Mouse (Mus musculus): Measurements from ENCODE around the gene H1foo. TPM values are rescaled to one million over a fixed set of nuclear protein-coding genes. Genes with fewer than 3 reads are reported as not detected.

Gene H1foo
- polyA plus RNA-seq, 1 experiment from 2014 or later = not detected

GRCm38 (mm10) chr6:115991881-115992620 lies 47.3 kb downstream of the H1foo start:
- H3K9ac ChIP-seq (ENCODE audit: low read length) = peak overlapping the region; percentile 80
- peaks cover 14% of the 10 kb centered on the region for H3K9me3 ChIP-seq (ENCODE audit: control insufficient read depth, low read length)
- peaks cover 25% of the 10 kb centered on the region for H3K27me3 ChIP-seq (ENCODE audit: control insufficient read depth, insufficient read depth, low read length)
- peak overlapping the region; percentile 76 for H3K4me2 ChIP-seq (ENCODE audit: low read length)
- 44% methylated on average over 10 of the region's 10 CpGs for WGBS
- peak overlapping the region; percentile 46 to 76 for H3K27ac ChIP-seq (replicated peaks in 1 of 2; ENCODE audit: control insufficient read depth in 1 of 2, insufficient read depth in 1 of 2, low read depth in 2 of 2, low read length in 2 of 2)
- no peak for ATAC-seq (ENCODE audit: insufficient number of reproducible peaks, insufficient read depth, low FRiP score, low read depth)
- H3K4me1 ChIP-seq (ENCODE audit: control insufficient read depth in 2 of 2, insufficient read depth in 2 of 2, low read length in 2 of 2) = peaks cover 11 to 19% of the 10 kb centered on the region in 2 experiments; a peak in 3 of 4 replicates
- peak overlapping the region; percentile 47 to 58 for H3K4me3 ChIP-seq (ENCODE audit: control insufficient read depth in 1 of 2, insufficient read depth in 1 of 2, low read depth in 1 of 2, low read length in 2 of 2)
- no peaks in the 10 kb centered on the region for H3K36me3 ChIP-seq (ENCODE audit: control insufficient read depth, insufficient read depth, low read length)

- Histone ChIP-seq H3K9ac (ENCODE audit: low read length) (peak overlapping the region; percentile 80), H3K36me3 (ENCODE audit: control insufficient read depth, insufficient read depth, low read length) (no peaks in the 10 kb centered on the region), H3K27ac (replicated peaks in 1 of 2; ENCODE audit: control insufficient read depth in 1 of 2, insufficient read depth in 1 of 2, low read depth in 2 of 2, low read length in 2 of 2) (peak overlapping the region; percentile 10 to 76), H3K27me3 (ENCODE audit: control insufficient read depth, insufficient read depth, low read length) (peaks cover 25% of the 10 kb centered on the region), H3K4me1 (ENCODE audit: control insufficient read depth in 2 of 2, insufficient read depth in 2 of 2, low read length in 2 of 2) (peaks cover 11 to 22% of the 10 kb centered on the region in 2 experiments; a peak in 3 of 4 replicates), H3K4me3 (ENCODE audit: control insufficient read depth in 1 of 2, insufficient read depth in 1 of 2, low read depth in 1 of 2, low read length in 2 of 2) (peak overlapping the region; percentile 47 to 58), H3K4me2 (ENCODE audit: low read length) (peak overlapping the region; percentile 76), H3K9me3 (ENCODE audit: control insufficient read depth, low read length) (peaks cover 14% of the 10 kb centered on the region)
- 50% methylated on average over 6 of the region's 6 CpGs for WGBS
- no peak for ATAC-seq (ENCODE audit: insufficient number of reproducible peaks, insufficient read depth, low FRiP score, low read depth)
These were observed 48.2 kb downstream of the H1foo start for GRCm38 (mm10) chr6:115992981-115993380.

GRCm38 (mm10) chr6:115993463-115994145 lies 48.9 kb downstream of the H1foo start:
- peaks cover 25% of the 10 kb centered on the region for H3K27me3 ChIP-seq (ENCODE audit: control insufficient read depth, insufficient read depth, low read length)
- no peak for ATAC-seq (ENCODE audit: insufficient number of reproducible peaks, insufficient read depth, low FRiP score, low read depth)
- no peaks in the 10 kb centered on the region for H3K36me3 ChIP-seq (ENCODE audit: control insufficient read depth, insufficient read depth, low read length)
- peak overlapping the region; percentile 47 to 58 for H3K4me3 ChIP-seq (ENCODE audit: control insufficient read depth in 1 of 2, insufficient read depth in 1 of 2, low read depth in 1 of 2, low read length in 2 of 2)
- 2% methylated on average over 86 of the region's 86 CpGs for WGBS
- peak overlapping the region; percentile 31 to 76 for H3K27ac ChIP-seq (replicated peaks in 1 of 2; ENCODE audit: control insufficient read depth in 1 of 2, insufficient read depth in 1 of 2, low read depth in 2 of 2, low read length in 2 of 2)
- peak overlapping the region; percentile 76 for H3K4me2 ChIP-seq (ENCODE audit: low read length)
- peaks cover 14% of the 10 kb centered on the region for H3K9me3 ChIP-seq (ENCODE audit: control insufficient read depth, low read length)
- H3K4me1 ChIP-seq (ENCODE audit: control insufficient read depth in 2 of 2, insufficient read depth in 2 of 2, low read length in 2 of 2) = peaks cover 16 to 28% of the 10 kb centered on the region in 2 experiments; a peak in 3 of 4 replicates
- H3K9ac ChIP-seq (ENCODE audit: low read length) = peak overlapping the region; percentile 80

- peaks cover 14% of the 10 kb centered on the region for H3K9me3 ChIP-seq (ENCODE audit: control insufficient read depth, low read length)
- H3K4me3 ChIP-seq (ENCODE audit: control insufficient read depth in 1 of 2, insufficient read depth in 1 of 2, low read depth in 1 of 2, low read length in 2 of 2) = peak overlapping the region; percentile 47 to 58
- peaks cover 17 to 35% of the 10 kb centered on the region in 2 experiments; a peak in 3 of 4 replicates for H3K4me1 ChIP-seq (ENCODE audit: control insufficient read depth in 2 of 2, insufficient read depth in 2 of 2, low read length in 2 of 2)
- H3K9ac ChIP-seq (ENCODE audit: low read length) = peak overlapping the region; percentile 80
- peaks cover 21% of the 10 kb centered on the region for H3K27me3 ChIP-seq (ENCODE audit: control insufficient read depth, insufficient read depth, low read length)
- ATAC-seq (ENCODE audit: insufficient number of reproducible peaks, insufficient read depth, low FRiP score, low read depth) = no peak
- H3K4me2 ChIP-seq (ENCODE audit: low read length) = peak overlapping the region; percentile 76
- WGBS = under 1% methylated on average over 70 of the region's 93 CpGs
- H3K27ac ChIP-seq (replicated peaks in 1 of 2; ENCODE audit: control insufficient read depth in 1 of 2, insufficient read depth in 1 of 2, low read depth in 2 of 2, low read length in 2 of 2) = peak overlapping the region; percentile 31 to 76
- no peaks in the 10 kb centered on the region for H3K36me3 ChIP-seq (ENCODE audit: control insufficient read depth, insufficient read depth, low read length)
These were observed 49.6 kb downstream of the H1foo start for GRCm38 (mm10) chr6:115994146-115994876.

- H3K4me3 ChIP-seq (ENCODE audit: control insufficient read depth in 1 of 2, insufficient read depth in 1 of 2, low read depth in 1 of 2, low read length in 2 of 2) = peak within 1 kb of the TSS; percentile 47 to 58
- peaks cover 21% of the 10 kb centered on the region for H3K27me3 ChIP-seq (ENCODE audit: control insufficient read depth, insufficient read depth, low read length)
- peak; percentile 72 for ATAC-seq (ENCODE audit: insufficient number of reproducible peaks, insufficient read depth, low FRiP score, low read depth)
- H3K4me2 ChIP-seq (ENCODE audit: low read length) = peak within 1 kb of the TSS; percentile 76
- peak within 1 kb of the TSS; percentile 75 to 76 for H3K27ac ChIP-seq (replicated peaks in 1 of 2; ENCODE audit: control insufficient read depth in 1 of 2, insufficient read depth in 1 of 2, low read depth in 2 of 2, low read length in 2 of 2)
- H3K9me3 ChIP-seq (ENCODE audit: control insufficient read depth, low read length) = peaks cover 14% of the 10 kb centered on the region
- no peaks in the 10 kb centered on the region for H3K36me3 ChIP-seq (ENCODE audit: control insufficient read depth, insufficient read depth, low read length)
- H3K4me1 ChIP-seq (ENCODE audit: control insufficient read depth in 2 of 2, insufficient read depth in 2 of 2, low read length in 2 of 2) = peaks cover 17 to 35% of the 10 kb centered on the region in 2 experiments; a peak in 3 of 4 replicates
- H3K9ac ChIP-seq (ENCODE audit: low read length) = peak within 1 kb of the TSS; percentile 80
- under 1% methylated on average over 35 of the region's 51 CpGs for WGBS
These were observed 50.3 kb downstream of the H1foo start, which contains the start of gene Plxnd1 for GRCm38 (mm10) chr6:115994877-115995520. Gene Plxnd1 (minus strand): TSS chr6:115995005.

GRCm38 (mm10) chr6:115995531-115995941 lies 50.8 kb downstream of the H1foo start:
- Histone ChIP-seq H3K9me3 (ENCODE audit: control insufficient read depth, low read length) (peaks cover 14% of the 10 kb centered on the region), H3K36me3 (ENCODE audit: control insufficient read depth, insufficient read depth, low read length) (no peaks in the 10 kb centered on the region), H3K9ac (ENCODE audit: low read length) (peak overlapping the region; percentile 52; the same call in 1 of the 2 replicates), H3K27ac (replicated peaks in 1 of 2; ENCODE audit: control insufficient read depth in 1 of 2, insufficient read depth in 1 of 2, low read depth in 2 of 2, low read length in 2 of 2) (peak overlapping the region; percentile 75 to 76), H3K4me2 (ENCODE audit: low read length) (peak overlapping the region; percentile 76), H3K4me3 (ENCODE audit: control insufficient read depth in 1 of 2, insufficient read depth in 1 of 2, low read depth in 1 of 2, low read length in 2 of 2) (peak overlapping the region in 1 of 2 experiments; percentile 58; a peak in 2 of 4 replicates), H3K4me1 (ENCODE audit: control insufficient read depth in 2 of 2, insufficient read depth in 2 of 2, low read length in 2 of 2) (peaks cover 17 to 35% of the 10 kb centered on the region in 2 experiments; a peak in 3 of 4 replicates), H3K27me3 (ENCODE audit: control insufficient read depth, insufficient read depth, low read length) (peaks cover 21% of the 10 kb centered on the region)
- ATAC-seq (ENCODE audit: insufficient number of reproducible peaks, insufficient read depth, low FRiP score, low read depth) = no peak
- 57% methylated on average over 4 of the region's 4 CpGs for WGBS

Data from heart, embryonic 14.5 days (tissue).